Mouse (Mus musculus) myocyte (in vitro differentiated cells): Measurements from ENCODE around the gene Gprc5c.

Experiments
- MAX ChIP-seq: IDR thresholded peaks from one replicate; pipeline ENCODE4 v1.6.1; 2011; ENCODE audit warnings: low read depth, mild to moderate bottlenecking, control low read depth
- MYOG ChIP-seq, 3 experiments: IDR thresholded peaks; one replicate each; pipeline ENCODE4 v1.6.1; 2011; ENCODE audit warnings: control low read depth in 2 of 3, low read depth in 2 of 3, mild to moderate bottlenecking in 2 of 3; ENCODE audit not compliant: insufficient read length in 2 of 3, control insufficient read depth in 1 of 3, insufficient read depth in 1 of 3
- POLR2A ChIP-seq: IDR thresholded peaks from one replicate; pipeline ENCODE4 v1.6.1; 2011; ENCODE audit warnings: low read depth, mild to moderate bottlenecking, control low read depth, moderate library complexity; ENCODE audit not compliant: insufficient read length
- POLR2AphosphoS2 ChIP-seq: IDR thresholded peaks from one replicate; pipeline ENCODE4 v1.6.1; 2011; ENCODE audit warnings: low read depth, control low read depth; ENCODE audit not compliant: insufficient read length
- SRF ChIP-seq: IDR thresholded peaks from one replicate; pipeline ENCODE4 v1.6.1; 2011; ENCODE audit warnings: low read depth; ENCODE audit not compliant: control insufficient read depth, insufficient read length
- TCF12 ChIP-seq: IDR thresholded peaks from one replicate; pipeline ENCODE4 v1.6.1; 2011; ENCODE audit warnings: mild to moderate bottlenecking, control low read depth; ENCODE audit not compliant: poor library complexity, insufficient read depth, severe bottlenecking
- TCF3 ChIP-seq: IDR thresholded peaks from one replicate; pipeline ENCODE4 v1.6.1; 2011; ENCODE audit warnings: low read depth, control low read depth; ENCODE audit not compliant: insufficient read length
- USF1 ChIP-seq: IDR thresholded peaks from one replicate; pipeline ENCODE4 v1.6.1; 2011; ENCODE audit warnings: low read depth, mild to moderate bottlenecking, control low read depth, moderate library complexity

DNA sequence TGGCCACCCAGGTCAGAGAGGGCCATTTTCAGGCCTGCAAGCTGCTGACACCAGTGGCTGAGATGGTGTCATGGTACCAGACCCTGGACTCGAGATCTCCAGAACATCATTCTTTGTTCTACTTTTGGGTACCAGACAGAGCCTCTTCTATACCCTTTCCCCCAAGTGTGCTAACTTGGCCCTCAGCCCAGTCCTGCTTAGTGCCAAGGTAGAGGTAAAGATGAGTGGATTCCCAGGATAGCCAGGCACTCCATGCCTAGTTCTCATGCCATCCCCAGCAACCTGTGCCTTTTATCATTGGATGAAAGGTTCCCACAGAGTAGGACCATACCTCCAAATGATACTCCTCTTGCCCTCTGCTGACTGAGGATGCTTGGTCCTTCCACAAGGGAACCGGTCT is 20.6 kb downstream of the Gprc5c start:
- TF ChIP-seq USF1 (no peak), POLR2A (no peak), TCF3 (no peak), POLR2AphosphoS2 (no peak), MYOG (IDR thresholded peaks at IDR 0.05; ENCODE audit: control insufficient read depth in 1 of 3, insufficient read depth in 1 of 3, insufficient read length in 2 of 3, low read depth in 2 of 3) (no peak), MAX (no peak), TCF12 (no peak), SRF (no peak)
